Mouse (Mus musculus) hindbrain, embryonic 15.5 days (tissue): ENCODE results near the gene Pkd1l2. TPM values are rescaled to one million over a fixed set of nuclear protein-coding genes. Genes with fewer than 3 reads are reported as not detected.

Source experiments
- ATAC-seq: fragments of 200-750 bp; cut with Nextera tagmentation; 2 replicates; pipeline ENCODE4 v1.8.0; 2017; ENCODE audit warnings: low read depth, moderate number of reproducible peaks, moderate TSS enrichment; ENCODE audit not compliant: low FRiP score
- H3K27ac ChIP-seq: fragments of 300-500 bp; sonication (generic); replicated peaks from 2 replicates; pipeline ENCODE4 v1.5.1; 2015; ENCODE audit warnings: mild to moderate bottlenecking, inconsistent platforms
- H3K27me3 ChIP-seq: fragments of 300-500 bp; sonication (generic); 2 replicates; pipeline ENCODE4 v1.6.1; 2015; ENCODE audit warnings: control low read depth, inconsistent platforms
- H3K36me3 ChIP-seq: fragments of 300-500 bp; sonication (generic); 2 replicates; pipeline ENCODE4 v1.6.1; 2015; ENCODE audit warnings: control low read depth, inconsistent platforms
- H3K4me1 ChIP-seq: fragments of 300-500 bp; sonication (generic); replicated peaks from 2 replicates; pipeline ENCODE4 v1.6.1; 2015; ENCODE audit warnings: control low read depth, inconsistent platforms
- H3K4me2 ChIP-seq: fragments of 300-500 bp; sonication (generic); 2 replicates; pipeline ENCODE4 v1.6.1; 2015; ENCODE audit warnings: moderate library complexity, mild to moderate bottlenecking, inconsistent platforms
- H3K4me3 ChIP-seq: fragments of 300-500 bp; sonication (generic); 2 replicates; pipeline ENCODE4 v1.5.1; 2015; ENCODE audit warnings: mild to moderate bottlenecking, inconsistent platforms
- H3K9ac ChIP-seq: fragments of 300-500 bp; sonication (generic); 2 replicates; pipeline ENCODE4 v1.6.1; 2015; ENCODE audit warnings: inconsistent platforms
- H3K9me3 ChIP-seq: fragments of 300-500 bp; sonication (generic); 2 replicates; pipeline ENCODE4 v1.6.1; 2016; ENCODE audit warnings: control low read depth, inconsistent platforms
- WGBS: fragments of 180-500 bp; shearing (Covaris S2); methylation state at CpG from one replicate; pipeline ENCODE4 v1.1.7; 2015; 5-methylcytosine and 5-hydroxymethylcytosine counted together
- polyA plus RNA-seq: library from polyadenylated mRNA; unstranded; fragments of >200 nt; fragmentation: Nextera tagmentation; extraction: Ambion mirVana; gene quantifications from 2 replicates; pipeline ENCODE4 v1.2.1, GENCODE M21; 2015

Pkd1l2 gene
- polyA plus RNA-seq = 0.04 and 0.16 TPM in 2 replicates

GRCm38 (mm10) chr8:117082399-117082872 is at the start of gene Pkd1l2:
Pkd1l2 (minus strand) TSS chr8:117082449.
- ATAC-seq = no peak
- H3K27me3 ChIP-seq = no peaks in the 10 kb centered on the region
- 87% methylated on average over 8 of the region's 8 CpGs for WGBS
- H3K36me3 ChIP-seq = no peaks in the 10 kb centered on the region
- H3K4me3 ChIP-seq = no peak within 1 kb of the TSS
- no peaks in the 10 kb centered on the region for H3K4me1 ChIP-seq
- no peak within 1 kb of the TSS for H3K9ac ChIP-seq
- no peak within 1 kb of the TSS for H3K4me2 ChIP-seq
- H3K9me3 ChIP-seq = no peaks in the 10 kb centered on the region
- no peak within 1 kb of the TSS for H3K27ac ChIP-seq

- WGBS = 89% methylated on average over 8 of the region's 8 CpGs
- Histone ChIP-seq H3K4me3 (no peak overlapping the region), H3K27ac (no peak overlapping the region), H3K9me3 (no peaks in the 10 kb centered on the region), H3K4me1 (no peaks in the 10 kb centered on the region), H3K27me3 (no peaks in the 10 kb centered on the region), H3K36me3 (no peaks in the 10 kb centered on the region), H3K4me2 (no peak overlapping the region), H3K9ac (no peak overlapping the region)
- no peak for ATAC-seq
These were observed 44.8 kb upstream of the Pkd1l2 start for GRCm38 (mm10) chr8:117127063-117127462.

- no peak for ATAC-seq
- WGBS = 94% methylated on average over 3 of the region's 3 CpGs
- H3K4me2 ChIP-seq = no peak overlapping the region
These were observed 44.2 kb upstream of the Pkd1l2 start for GRCm38 (mm10) chr8:117126411-117126810.

GRCm38 (mm10) chr8:117125854-117126253 is 43.6 kb upstream of the Pkd1l2 start:
- Histone ChIP-seq H3K9me3 (no peaks in the 10 kb centered on the region), H3K36me3 (no peaks in the 10 kb centered on the region), H3K27me3 (no peaks in the 10 kb centered on the region), H3K4me2 (no peak overlapping the region), H3K4me3 (no peak overlapping the region), H3K27ac (no peak overlapping the region), H3K9ac (no peak overlapping the region), H3K4me1 (no peaks in the 10 kb centered on the region)
- no peak for ATAC-seq
- 96% methylated on average over 3 of the region's 3 CpGs for WGBS

More at GRCm38 (mm10) chr8:117126411-117126810, 44.2 kb upstream of the Pkd1l2 start:
- Histone ChIP-seq H3K27me3 (no peaks in the 10 kb centered on the region), H3K9me3 (no peaks in the 10 kb centered on the region), H3K9ac (no peak overlapping the region), H3K36me3 (no peaks in the 10 kb centered on the region), H3K27ac (no peak overlapping the region), H3K4me1 (no peaks in the 10 kb centered on the region), H3K4me3 (no peak overlapping the region)

- no peak overlapping the region for H3K4me2 ChIP-seq
- no peaks in the 10 kb centered on the region for H3K4me1 ChIP-seq
- H3K27me3 ChIP-seq = no peaks in the 10 kb centered on the region
- 84% methylated on average over 13 of the region's 13 CpGs for WGBS
- ATAC-seq = no peak
- no peak overlapping the region for H3K27ac ChIP-seq
- H3K4me3 ChIP-seq = no peak overlapping the region
- no peak overlapping the region for H3K9ac ChIP-seq
- H3K9me3 ChIP-seq = no peaks in the 10 kb centered on the region
- H3K36me3 ChIP-seq = no peaks in the 10 kb centered on the region
These were observed 41.8 kb upstream of the Pkd1l2 start for GRCm38 (mm10) chr8:117123850-117124633.

GRCm38 (mm10) chr8:117121277-117121676 is 39.0 kb upstream of the Pkd1l2 start:
- Histone ChIP-seq H3K4me1 (peaks cover 2% of the 10 kb centered on the region), H3K27me3 (no peaks in the 10 kb centered on the region), H3K27ac (no peak overlapping the region), H3K9me3 (no peaks in the 10 kb centered on the region), H3K36me3 (no peaks in the 10 kb centered on the region), H3K9ac (no peak overlapping the region), H3K4me3 (no peak overlapping the region), H3K4me2 (no peak overlapping the region)
- WGBS = 62% methylated on average over 8 of the region's 8 CpGs
- no peak for ATAC-seq

GRCm38 (mm10) chr8:117118409-117118808 is 36.2 kb upstream of the Pkd1l2 start:
- WGBS = 91% methylated on average over 9 of the region's 9 CpGs
- ATAC-seq = no peak

GRCm38 (mm10) chr8:117116534-117116933 is 34.3 kb upstream of the Pkd1l2 start:
- H3K27ac ChIP-seq = no peak overlapping the region
- peaks cover 12% of the 10 kb centered on the region for H3K4me1 ChIP-seq
- no peak for ATAC-seq
- no peaks in the 10 kb centered on the region for H3K27me3 ChIP-seq
- no peak overlapping the region for H3K4me2 ChIP-seq
- no peak overlapping the region for H3K9ac ChIP-seq
- 73% methylated on average over 7 of the region's 7 CpGs for WGBS
- no peak overlapping the region for H3K4me3 ChIP-seq
- H3K36me3 ChIP-seq = no peaks in the 10 kb centered on the region
- no peaks in the 10 kb centered on the region for H3K9me3 ChIP-seq

More at GRCm38 (mm10) chr8:117118409-117118808, 36.2 kb upstream of the Pkd1l2 start:
- H3K4me1 ChIP-seq = peaks cover 12% of the 10 kb centered on the region
- no peak overlapping the region for H3K4me2 ChIP-seq
- no peak overlapping the region for H3K4me3 ChIP-seq
- H3K9me3 ChIP-seq = no peaks in the 10 kb centered on the region
- no peak overlapping the region for H3K9ac ChIP-seq
- no peaks in the 10 kb centered on the region for H3K36me3 ChIP-seq
- H3K27ac ChIP-seq = no peak overlapping the region
- no peaks in the 10 kb centered on the region for H3K27me3 ChIP-seq

GRCm38 (mm10) chr8:117115676-117116446 is 33.6 kb upstream of the Pkd1l2 start:
- 11% methylated on average over 13 of the region's 13 CpGs for WGBS
- Histone ChIP-seq H3K4me1 (peaks cover 12% of the 10 kb centered on the region), H3K27ac (no peak overlapping the region), H3K9me3 (no peaks in the 10 kb centered on the region), H3K4me2 (peak overlapping the region; percentile 29), H3K27me3 (no peaks in the 10 kb centered on the region), H3K36me3 (no peaks in the 10 kb centered on the region), H3K9ac (0 out of 2 replicates have a peak overlapping the region, but pooled peaks have one; percentile 10), H3K4me3 (no peak overlapping the region)
- ATAC-seq = no peak

GRCm38 (mm10) chr8:117115094-117115493 is 32.8 kb upstream of the Pkd1l2 start:
- Histone ChIP-seq H3K4me3 (no peak overlapping the region), H3K27me3 (no peaks in the 10 kb centered on the region), H3K27ac (no peak overlapping the region), H3K4me2 (no peak overlapping the region; the same call in 1 of the 2 replicates), H3K4me1 (peaks cover 12% of the 10 kb centered on the region), H3K9ac (no peak overlapping the region), H3K9me3 (no peaks in the 10 kb centered on the region), H3K36me3 (no peaks in the 10 kb centered on the region)
- ATAC-seq = no peak
- WGBS = 46% methylated on average over 6 of the region's 6 CpGs

- Histone ChIP-seq H3K36me3 (no peaks in the 10 kb centered on the region), H3K9me3 (no peaks in the 10 kb centered on the region), H3K4me2 (no peak overlapping the region), H3K4me3 (no peak overlapping the region), H3K4me1 (peaks cover 12% of the 10 kb centered on the region), H3K27me3 (no peaks in the 10 kb centered on the region), H3K9ac (no peak overlapping the region), H3K27ac (no peak overlapping the region)
- no peak for ATAC-seq
- WGBS = 71% methylated on average over 8 of the region's 8 CpGs
These were observed 30.0 kb upstream of the Pkd1l2 start for GRCm38 (mm10) chr8:117112261-117112660.

GRCm38 (mm10) chr8:117111641-117112040 is 29.4 kb upstream of the Pkd1l2 start:
- no peaks in the 10 kb centered on the region for H3K27me3 ChIP-seq
- H3K4me2 ChIP-seq = no peak overlapping the region
- no peak overlapping the region for H3K27ac ChIP-seq
- no peak for ATAC-seq
- H3K9ac ChIP-seq = no peak overlapping the region
- WGBS = 88% methylated on average over 3 of the region's 3 CpGs
- no peaks in the 10 kb centered on the region for H3K36me3 ChIP-seq
- no peak overlapping the region for H3K4me3 ChIP-seq
- H3K4me1 ChIP-seq = peaks cover 12% of the 10 kb centered on the region
- H3K9me3 ChIP-seq = no peaks in the 10 kb centered on the region
